Mouse (Mus musculus): ENCODE results near the gene Pnpla6.

The Pnpla6 gene

GRCm38 (mm10) chr8:3515260-3515671, at the start of gene Pnpla6:
Pnpla6 (plus strand) TSS chr8:3515384.
- CTCF ChIA-PET = interaction anchor here (0.5 to 1.4 kb wide), 2 partner anchors 15 to 108 kb away, joined by 3 to 7 read pairs; partner anchors contain the start of gene Mcoln1

- CTCF ChIA-PET = interaction anchor here (0.7 kb wide), 1 partner anchor 116 kb away, joined by 11 read pairs; no protein-coding TSS in a partner anchor
Measured at GRCm38 (mm10) chr8:3467006-3467885, 47.9 kb upstream of the Pnpla6 start, which contains the start of gene Pex11g. Pex11g (minus strand) TSS chr8:3467680.

- CTCF ChIA-PET = interaction anchor here (0.7 to 0.9 kb wide), 2 partner anchors 81 to 117 kb away, joined by 3 to 11 read pairs; no protein-coding TSS in a partner anchor
Measured at GRCm38 (mm10) chr8:3467886-3468545, 47.2 kb upstream of the Pnpla6 start.

GRCm38 (mm10) chr8:3468838-3469237, 46.3 kb upstream of the Pnpla6 start:
- CTCF ChIA-PET = interaction anchor here (0.9 kb wide), 1 partner anchor 82 kb away, joined by 3 read pairs; no protein-coding TSS in a partner anchor

GRCm38 (mm10) chr8:3470562-3470961, 44.6 kb upstream of the Pnpla6 start, which contains the start of gene Tex45:
Tex45 (plus strand) TSS chr8:3470862.
- CTCF ChIA-PET = no interaction called here

- CTCF ChIA-PET = no interaction called here
Measured at GRCm38 (mm10) chr8:3475715-3476429, 39.3 kb upstream of the Pnpla6 start.

- CTCF ChIA-PET = interaction anchor here (0.7 kb wide), 1 partner anchor 27 kb away, joined by 3 read pairs; no protein-coding TSS in a partner anchor
Measured at GRCm38 (mm10) chr8:3480221-3480785, 34.9 kb upstream of the Pnpla6 start.

- CTCF ChIA-PET = interaction anchor here (0.6 kb wide), 1 partner anchor 134 kb away, joined by 3 read pairs; no protein-coding TSS in a partner anchor
Measured at GRCm38 (mm10) chr8:3481605-3482004, 33.6 kb upstream of the Pnpla6 start.

- CTCF ChIA-PET = no interaction called here
Measured at GRCm38 (mm10) chr8:3482240-3482740, 32.9 kb upstream of the Pnpla6 start.

- CTCF ChIA-PET = interaction anchor here (0.6 kb wide), 1 partner anchor 121 kb away, joined by 3 read pairs; no protein-coding TSS in a partner anchor
Measured at GRCm38 (mm10) chr8:3483546-3483945, 31.6 kb upstream of the Pnpla6 start.

- CTCF ChIA-PET = interaction anchor here (0.7 kb wide), 2 partner anchors 29 to 89 kb away, joined by 4 to 6 read pairs; no protein-coding TSS in a partner anchor
Measured at GRCm38 (mm10) chr8:3485192-3485591, 30.0 kb upstream of the Pnpla6 start.

- CTCF ChIA-PET = no interaction called here
Measured at GRCm38 (mm10) chr8:3492901-3493844, 22.0 kb upstream of the Pnpla6 start, which contains the start of gene Zfp358. Zfp358 (plus strand) TSS chr8:3493138.

- CTCF ChIA-PET = no interaction called here
Measured at GRCm38 (mm10) chr8:3493845-3494208, 21.4 kb upstream of the Pnpla6 start.

GRCm38 (mm10) chr8:3495578-3496427, 19.4 kb upstream of the Pnpla6 start:
- CTCF ChIA-PET = interaction anchor here (0.6 kb wide), 1 partner anchor 778 kb away, joined by 3 read pairs; no protein-coding TSS in a partner anchor

GRCm38 (mm10) chr8:3496428-3496748, 18.8 kb upstream of the Pnpla6 start:
- CTCF ChIA-PET = no interaction called here

- CTCF ChIA-PET = no interaction called here
Measured at GRCm38 (mm10) chr8:3498583-3498982, 16.6 kb upstream of the Pnpla6 start.

GRCm38 (mm10) chr8:3499751-3500150, 15.4 kb upstream of the Pnpla6 start:
- CTCF ChIA-PET = interaction anchor here (1.5 kb wide), 1 partner anchor 15 kb away, joined by 7 read pairs; the partner anchor contains the start of gene Pnpla6

- CTCF ChIA-PET = interaction anchor here (0.6 to 1.5 kb wide), 2 partner anchors 15 to 800 kb away, joined by 7 to 11 read pairs; partner anchors contain the start of gene Pnpla6
Measured at GRCm38 (mm10) chr8:3500235-3501090, 14.7 kb upstream of the Pnpla6 start, which contains the start of gene Mcoln1. Mcoln1 (plus strand) TSS chr8:3500457.

All from spleen, embryonic (tissue).